Mouse (Mus musculus): ENCODE results near the gene AI854703. TPM values are rescaled to one million over a fixed set of nuclear protein-coding genes. Genes with fewer than 3 reads are reported as not detected.

AI854703 gene
- polyA plus RNA-seq, 1 experiment from 2014 or later: 14.2 TPM

DNA sequence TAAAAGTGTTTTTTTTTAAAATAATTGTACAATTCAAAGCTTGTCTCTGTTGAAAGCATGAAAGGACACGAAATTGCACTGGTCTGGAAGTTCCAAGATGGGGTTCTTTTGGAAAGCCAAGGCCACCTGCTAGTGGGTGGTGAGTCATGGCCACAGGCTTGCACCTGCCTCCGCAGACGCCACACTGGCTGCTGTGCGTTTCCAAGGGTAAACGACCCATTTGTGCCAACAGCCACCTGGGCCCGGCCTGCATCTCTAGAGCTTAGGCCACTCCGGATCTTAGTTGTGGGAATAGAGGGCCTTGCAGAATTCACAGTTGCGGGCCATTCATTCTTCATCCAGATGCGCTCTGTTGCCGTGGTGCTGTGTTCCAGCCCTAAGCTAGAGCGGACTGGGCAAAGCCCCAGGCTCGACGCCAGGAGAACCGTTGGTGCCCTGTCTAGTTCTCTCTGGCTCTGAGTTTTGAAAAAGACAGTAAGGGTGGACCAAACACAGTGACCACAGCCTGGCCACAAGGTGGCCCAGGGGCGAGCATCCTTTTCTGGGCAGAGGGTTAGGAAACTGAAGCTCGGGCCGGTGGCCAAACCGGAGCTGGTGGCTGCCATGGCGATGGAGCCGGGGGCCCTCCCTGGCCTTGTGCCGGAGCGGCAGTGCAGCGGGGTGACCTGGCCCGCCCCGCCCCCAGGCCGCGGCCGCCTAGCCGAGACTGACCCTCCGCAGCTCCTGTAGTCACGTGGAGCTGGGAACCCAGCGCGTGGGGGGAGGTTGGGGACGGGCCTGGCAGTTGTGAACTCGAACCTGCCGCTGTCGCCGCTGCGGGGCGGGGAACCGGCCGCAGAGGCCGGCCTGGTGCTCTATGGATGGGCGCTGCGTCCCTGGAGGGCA, 33.2 kb upstream of the AI854703 start, which contains the start of the genes Repin1 and Gm44965:
Repin1 (plus strand) TSS at position 726 of the 885 bp plus-strand sequence.
Gm44965 (plus strand) TSS at position 784 of the 885 bp plus-strand sequence.
- Histone ChIP-seq H3K4me2 (ENCODE audit: low read length) (peak within 1 kb of the TSS; percentile 72), H3K9me3 (ENCODE audit: control insufficient read depth, low read length) (peaks cover 18% of the 10 kb centered on the region), H3K9ac (replicated peaks; ENCODE audit: low read length) (peak within 1 kb of the TSS; percentile 85), H3K27ac (replicated peaks; ENCODE audit: low read depth, low read length) (peak within 1 kb of the TSS; percentile 94), H3K27me3 (ENCODE audit: control insufficient read depth, insufficient read depth, low read length) (no peaks in the 10 kb centered on the region), H3K4me3 (replicated peaks; ENCODE audit: low read depth, low read length) (peak within 1 kb of the TSS; percentile 71), H3K4me1 (ENCODE audit: control insufficient read depth, insufficient read depth, low read length) (peaks cover 16% of the 10 kb centered on the region), H3K36me3 (ENCODE audit: control insufficient read depth, insufficient read depth, low read length) (peaks cover 28% of the 10 kb centered on the region)
- WGBS: 3% methylated on average over 45 of the region's 45 CpGs
- DNase-seq (peak; percentile 95), ATAC-seq (ENCODE audit: low FRiP score, low TSS enrichment) (peak; percentile 95)

DNA sequence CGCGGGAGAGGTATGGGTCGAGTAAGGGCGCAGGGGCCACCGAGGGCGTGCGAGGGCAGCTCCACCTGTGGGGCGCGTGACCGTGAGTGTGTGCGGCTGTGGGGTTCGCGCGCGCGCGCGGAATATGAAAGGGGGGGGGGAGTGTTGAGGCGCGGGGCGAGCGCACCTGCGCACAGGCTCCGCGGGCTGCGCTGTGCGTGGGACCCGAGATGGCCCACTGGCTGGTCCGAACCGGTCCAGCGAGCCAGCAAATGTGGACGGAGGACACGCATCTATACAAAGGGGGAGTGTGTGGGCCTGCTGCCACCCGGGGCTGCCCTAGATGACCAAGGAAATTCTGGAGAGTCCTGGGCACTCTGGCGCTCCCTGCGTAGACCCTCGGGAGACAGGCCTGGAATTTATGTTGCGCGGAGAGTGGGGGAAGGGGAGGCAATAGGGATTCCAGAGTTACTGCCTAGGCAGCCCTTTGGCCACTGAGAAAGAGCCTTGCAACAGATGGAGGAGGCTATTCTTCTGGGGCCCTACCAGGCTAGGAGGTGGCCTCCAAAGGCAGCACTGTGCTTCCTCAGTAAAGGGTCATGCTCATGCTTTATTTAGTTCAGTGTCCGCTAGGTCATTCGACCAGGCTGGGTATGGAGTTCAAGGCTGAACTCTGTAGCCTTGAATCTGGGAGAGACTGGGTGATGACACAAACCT, 32.4 kb upstream of the AI854703 start:
- Histone ChIP-seq H3K27ac (replicated peaks; ENCODE audit: low read depth, low read length) (peak overlapping the region; percentile 94), H3K9ac (replicated peaks; ENCODE audit: low read length) (peak overlapping the region; percentile 85), H3K4me2 (ENCODE audit: low read length) (peak overlapping the region; percentile 72), H3K9me3 (ENCODE audit: control insufficient read depth, low read length) (peaks cover 18% of the 10 kb centered on the region), H3K27me3 (ENCODE audit: control insufficient read depth, insufficient read depth, low read length) (no peaks in the 10 kb centered on the region), H3K4me3 (replicated peaks; ENCODE audit: low read depth, low read length) (peak overlapping the region; percentile 71), H3K36me3 (ENCODE audit: control insufficient read depth, insufficient read depth, low read length) (peaks cover 36% of the 10 kb centered on the region), H3K4me1 (ENCODE audit: control insufficient read depth, insufficient read depth, low read length) (peaks cover 16% of the 10 kb centered on the region)
- WGBS: under 1% methylated on average over 41 of the region's 41 CpGs
- DNase-seq: peak; percentile 88
- ATAC-seq (ENCODE audit: low FRiP score, low TSS enrichment): peak; percentile 81

DNA sequence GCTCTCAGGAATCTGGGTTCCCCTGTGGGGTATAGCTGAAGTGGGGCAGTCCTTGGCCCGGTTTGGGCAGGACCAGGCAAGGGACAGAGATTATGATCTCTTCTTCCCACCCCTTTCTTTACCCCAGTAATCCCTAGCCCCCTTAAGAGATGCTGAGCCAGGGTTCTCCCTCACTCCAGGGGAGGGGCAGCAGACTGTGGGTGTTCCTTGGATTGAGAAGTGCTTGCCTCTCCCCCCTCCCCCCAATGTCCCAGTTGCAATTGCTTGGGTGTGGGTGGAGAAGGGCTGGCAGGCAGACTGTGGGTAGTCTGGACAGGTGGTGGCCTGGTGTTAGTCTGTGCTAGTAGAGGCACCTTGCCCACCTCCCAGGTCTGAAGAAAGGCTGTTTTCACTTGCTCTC, 31.3 kb upstream of the AI854703 start:
- no peaks in the 10 kb centered on the region for H3K27me3 ChIP-seq (ENCODE audit: control insufficient read depth, insufficient read depth, low read length)
- ATAC-seq (ENCODE audit: low FRiP score, low TSS enrichment) (no peak), DNase-seq (no peak)
- WGBS: 32% methylated on average over 1 of the region's 1 CpGs
- H3K9ac ChIP-seq (replicated peaks; ENCODE audit: low read length): no peak overlapping the region
- H3K4me2 ChIP-seq (ENCODE audit: low read length): peak overlapping the region; percentile 72
- H3K4me3 ChIP-seq (replicated peaks; ENCODE audit: low read depth, low read length): no peak overlapping the region
- peaks cover 18% of the 10 kb centered on the region for H3K9me3 ChIP-seq (ENCODE audit: control insufficient read depth, low read length)
- H3K27ac ChIP-seq (replicated peaks; ENCODE audit: low read depth, low read length): no peak overlapping the region
- H3K4me1 ChIP-seq (ENCODE audit: control insufficient read depth, insufficient read depth, low read length): peaks cover 16% of the 10 kb centered on the region
- peaks cover 46% of the 10 kb centered on the region for H3K36me3 ChIP-seq (ENCODE audit: control insufficient read depth, insufficient read depth, low read length)

DNA sequence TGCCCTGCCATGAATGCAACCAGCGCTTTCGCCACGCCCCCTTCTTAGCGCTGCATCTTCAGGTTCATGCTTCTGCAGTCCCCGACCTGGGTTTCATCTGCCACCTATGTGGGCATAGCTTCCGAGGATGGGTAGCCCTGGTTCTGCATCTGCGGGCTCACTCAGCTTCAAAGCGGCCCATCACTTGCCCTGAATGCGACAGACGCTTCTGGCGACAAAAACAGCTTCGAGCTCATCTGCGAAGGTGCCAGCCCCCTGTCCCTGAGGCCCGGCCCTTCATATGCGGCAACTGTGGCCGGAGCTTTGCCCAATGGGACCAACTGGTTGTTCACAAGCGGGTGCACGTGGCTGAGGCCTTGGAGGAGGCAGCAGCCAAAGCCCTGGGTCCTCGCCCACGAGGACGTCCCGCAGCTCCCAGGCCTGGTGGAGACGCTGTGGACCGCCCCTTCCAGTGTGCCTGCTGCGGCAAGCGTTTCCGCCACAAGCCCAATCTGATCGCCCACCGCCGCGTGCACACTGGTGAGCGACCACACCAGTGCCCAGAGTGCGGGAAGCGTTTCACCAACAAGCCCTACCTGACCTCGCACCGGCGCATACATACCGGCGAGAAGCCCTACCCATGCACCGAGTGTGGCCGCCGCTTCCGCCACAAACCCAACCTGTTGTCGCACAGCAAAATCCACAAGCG, 29.9 kb upstream of the AI854703 start:
- ATAC-seq (ENCODE audit: low FRiP score, low TSS enrichment) (no peak), DNase-seq (no peak)
- peaks cover 21% of the 10 kb centered on the region for H3K4me1 ChIP-seq (ENCODE audit: control insufficient read depth, insufficient read depth, low read length)
- H3K36me3 ChIP-seq (ENCODE audit: control insufficient read depth, insufficient read depth, low read length): peaks cover 47% of the 10 kb centered on the region
- peaks cover 18% of the 10 kb centered on the region for H3K9me3 ChIP-seq (ENCODE audit: control insufficient read depth, low read length)
- no peak overlapping the region for H3K4me2 ChIP-seq (ENCODE audit: low read length)
- no peaks in the 10 kb centered on the region for H3K27me3 ChIP-seq (ENCODE audit: control insufficient read depth, insufficient read depth, low read length)
- no peak overlapping the region for H3K27ac ChIP-seq (replicated peaks; ENCODE audit: low read depth, low read length)
- H3K4me3 ChIP-seq (replicated peaks; ENCODE audit: low read depth, low read length): no peak overlapping the region
- 97% methylated on average over 45 of the region's 45 CpGs for WGBS
- no peak overlapping the region for H3K9ac ChIP-seq (replicated peaks; ENCODE audit: low read length)

DNA sequence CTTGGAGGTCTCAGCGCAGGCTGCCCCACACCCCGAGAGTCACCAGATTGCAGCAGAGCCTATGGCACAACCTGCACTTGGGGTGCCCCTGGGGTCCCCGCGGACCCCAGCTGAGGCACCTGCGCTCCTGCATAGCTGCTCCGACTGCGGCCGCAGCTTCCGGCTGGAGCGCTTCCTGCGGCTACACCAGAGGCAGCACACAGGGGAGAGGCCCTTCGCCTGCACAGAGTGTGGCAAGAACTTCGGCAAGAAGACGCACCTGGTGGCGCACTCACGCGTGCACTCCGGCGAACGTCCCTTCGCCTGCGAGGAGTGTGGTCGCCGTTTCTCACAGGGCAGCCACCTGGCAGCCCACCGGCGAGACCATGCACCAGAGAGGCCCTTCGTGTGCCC, 29.3 kb upstream of the AI854703 start:
- Histone ChIP-seq H3K4me2 (ENCODE audit: low read length) (no peak overlapping the region), H3K4me3 (replicated peaks; ENCODE audit: low read depth, low read length) (no peak overlapping the region), H3K9me3 (ENCODE audit: control insufficient read depth, low read length) (peaks cover 18% of the 10 kb centered on the region), H3K4me1 (ENCODE audit: control insufficient read depth, insufficient read depth, low read length) (peaks cover 21% of the 10 kb centered on the region), H3K27ac (replicated peaks; ENCODE audit: low read depth, low read length) (no peak overlapping the region), H3K27me3 (ENCODE audit: control insufficient read depth, insufficient read depth, low read length) (no peaks in the 10 kb centered on the region), H3K9ac (replicated peaks; ENCODE audit: low read length) (no peak overlapping the region), H3K36me3 (ENCODE audit: control insufficient read depth, insufficient read depth, low read length) (peaks cover 47% of the 10 kb centered on the region)
- DNase-seq (no peak), ATAC-seq (ENCODE audit: low FRiP score, low TSS enrichment) (no peak)
- 96% methylated on average over 27 of the region's 27 CpGs for WGBS

DNA sequence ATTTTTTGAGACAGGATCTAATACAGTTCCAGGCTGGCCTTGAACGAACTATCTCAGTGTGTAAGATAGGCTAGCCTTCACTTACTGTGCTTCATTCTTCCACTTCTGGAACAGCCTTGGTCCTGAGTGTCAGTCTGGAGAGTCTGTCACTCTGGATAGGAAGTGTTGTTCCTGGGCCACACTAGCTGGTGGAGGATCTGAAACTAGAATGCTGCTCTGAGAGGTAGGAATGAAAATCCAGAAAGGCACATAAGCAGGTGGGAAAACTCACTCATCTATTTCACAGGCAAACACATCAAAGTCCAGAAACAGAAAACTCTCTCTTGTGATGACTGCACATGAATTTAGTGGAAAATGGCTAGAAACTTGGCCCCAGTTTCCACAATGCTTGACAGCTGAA, 26.0 kb upstream of the AI854703 start:
- 97% methylated on average over 1 of the region's 1 CpGs for WGBS
- H3K9ac ChIP-seq (replicated peaks; ENCODE audit: low read length): no peak overlapping the region; the same call in 1 of the 2 replicates
- H3K9me3 ChIP-seq (ENCODE audit: control insufficient read depth, low read length): peaks cover 18% of the 10 kb centered on the region
- DNase-seq: no peak
- no peaks in the 10 kb centered on the region for H3K27me3 ChIP-seq (ENCODE audit: control insufficient read depth, insufficient read depth, low read length)
- H3K27ac ChIP-seq (replicated peaks; ENCODE audit: low read depth, low read length): peak overlapping the region; percentile 92
- H3K36me3 ChIP-seq (ENCODE audit: control insufficient read depth, insufficient read depth, low read length): peaks cover 47% of the 10 kb centered on the region
- H3K4me1 ChIP-seq (ENCODE audit: control insufficient read depth, insufficient read depth, low read length): peaks cover 15% of the 10 kb centered on the region
- no peak for ATAC-seq (ENCODE audit: low FRiP score, low TSS enrichment)
- H3K4me3 ChIP-seq (replicated peaks; ENCODE audit: low read depth, low read length): no peak overlapping the region
- no peak overlapping the region for H3K4me2 ChIP-seq (ENCODE audit: low read length)

DNA sequence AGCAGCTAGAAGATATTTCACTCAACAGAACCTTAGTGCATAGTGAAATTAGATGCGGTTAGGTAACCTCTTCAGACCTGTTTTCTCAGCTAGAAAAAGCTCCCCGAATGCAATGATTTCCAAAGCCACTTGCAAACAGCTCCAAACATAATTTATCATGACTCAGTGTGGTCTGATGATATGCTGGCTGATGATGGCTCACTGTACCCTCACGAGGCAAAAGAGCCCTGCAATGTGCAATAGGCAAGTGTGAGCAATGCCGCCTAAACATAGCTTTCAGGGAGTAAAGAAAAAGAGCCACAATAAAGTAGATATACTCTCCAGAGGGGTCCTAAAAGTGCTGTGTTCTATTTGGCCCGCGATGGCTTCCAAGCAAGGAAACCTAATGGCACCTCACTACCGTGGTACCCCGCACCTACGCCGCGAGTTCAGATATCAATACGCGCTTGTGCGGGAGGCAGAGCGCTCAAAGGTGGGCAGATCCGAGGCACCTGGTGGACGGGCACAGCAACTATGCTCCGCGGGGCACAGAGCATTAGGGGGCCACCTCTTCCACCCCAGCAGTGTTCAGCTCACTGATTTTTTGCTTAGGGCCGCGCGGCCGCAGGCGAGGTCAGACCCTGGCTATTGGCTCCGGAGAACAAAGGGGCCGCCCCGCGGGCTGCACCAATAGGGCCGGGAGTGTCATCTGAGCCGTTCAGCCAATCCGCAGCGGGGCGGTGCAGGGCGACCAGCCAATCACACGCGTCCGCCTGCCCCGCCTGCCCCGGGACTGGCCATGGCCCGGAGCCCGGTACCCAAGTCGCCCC, 25.1 kb upstream of the AI854703 start, which contains the start of gene Zfp775:
Zfp775 (plus strand) TSS at position 793 of the 809 bp plus-strand sequence.
- peaks cover 15% of the 10 kb centered on the region for H3K9me3 ChIP-seq (ENCODE audit: control insufficient read depth, low read length)
- peaks cover 15% of the 10 kb centered on the region for H3K4me1 ChIP-seq (ENCODE audit: control insufficient read depth, insufficient read depth, low read length)
- peak within 1 kb of the TSS; percentile 92 for H3K4me2 ChIP-seq (ENCODE audit: low read length)
- ATAC-seq (ENCODE audit: low FRiP score, low TSS enrichment) (peak; percentile 99), DNase-seq (peak; percentile 98)
- H3K4me3 ChIP-seq (replicated peaks; ENCODE audit: low read depth, low read length): peak within 1 kb of the TSS; percentile 80
- H3K9ac ChIP-seq (replicated peaks; ENCODE audit: low read length): peak within 1 kb of the TSS; percentile 89
- peaks cover 38% of the 10 kb centered on the region for H3K36me3 ChIP-seq (ENCODE audit: control insufficient read depth, insufficient read depth, low read length)
- no peaks in the 10 kb centered on the region for H3K27me3 ChIP-seq (ENCODE audit: control insufficient read depth, insufficient read depth, low read length)
- H3K27ac ChIP-seq (replicated peaks; ENCODE audit: low read depth, low read length): peak within 1 kb of the TSS; percentile 92
- WGBS: 4% methylated on average over 42 of the region's 42 CpGs

All from midbrain, embryonic 14.5 days (tissue).